Mouse (Mus musculus) E14TG2a.4 (cell line): ENCODE results near the gene Stat5b.

Experiments used
- H3K27me3 ChIP-seq: 2 replicates; pipeline ENCODE4 v1.6.1; 2014; ENCODE audit warnings: low read length, control low read depth; ENCODE audit not compliant: insufficient read depth
- H3K36me3 ChIP-seq: 2 replicates; pipeline ENCODE4 v1.6.1; 2014; ENCODE audit warnings: low read length, control low read depth; ENCODE audit not compliant: insufficient read depth
- H3K4me1 ChIP-seq: replicated peaks from 2 replicates; pipeline ENCODE4 v1.6.1; 2014; ENCODE audit warnings: low read depth, low read length, control low read depth
- H3K4me3 ChIP-seq: replicated peaks from 2 replicates; pipeline ENCODE4 v1.5.1; 2014; ENCODE audit warnings: mild to moderate bottlenecking, low read length
- H3K9me3 ChIP-seq: 2 replicates; pipeline ENCODE4 v1.6.1; 2014; ENCODE audit warnings: low read length, control low read depth
- CTCF ChIP-seq: conservative IDR thresholded peaks from 2 replicates; pipeline ENCODE4 v1.5.1; 2014; ENCODE audit warnings: low read length
- NANOG ChIP-seq: IDR thresholded peaks from 2 replicates; pipeline ENCODE4 v1.6.1; 2014; ENCODE audit warnings: borderline replicate concordance, low read length, mixed read lengths
- POU5F1 ChIP-seq: IDR thresholded peaks from 2 replicates; pipeline ENCODE4 v1.6.1; 2014; ENCODE audit warnings: low read length, borderline replicate concordance

Gene Stat5b

GRCm38 (mm10) chr11:100860198-100861048 is 9.9 kb upstream of the Stat5b start:
- peak overlapping the region; percentile 77 for H3K4me3 ChIP-seq
- H3K27me3 ChIP-seq = peaks cover 80% of the 10 kb centered on the region
- no peaks in the 10 kb centered on the region for H3K36me3 ChIP-seq
- no peaks in the 10 kb centered on the region for H3K9me3 ChIP-seq
- H3K4me1 ChIP-seq = peaks cover 40% of the 10 kb centered on the region
- no peak for TF ChIP-seq POU5F1
- TF ChIP-seq CTCF = no peak
- no peak for TF ChIP-seq NANOG

DNA sequence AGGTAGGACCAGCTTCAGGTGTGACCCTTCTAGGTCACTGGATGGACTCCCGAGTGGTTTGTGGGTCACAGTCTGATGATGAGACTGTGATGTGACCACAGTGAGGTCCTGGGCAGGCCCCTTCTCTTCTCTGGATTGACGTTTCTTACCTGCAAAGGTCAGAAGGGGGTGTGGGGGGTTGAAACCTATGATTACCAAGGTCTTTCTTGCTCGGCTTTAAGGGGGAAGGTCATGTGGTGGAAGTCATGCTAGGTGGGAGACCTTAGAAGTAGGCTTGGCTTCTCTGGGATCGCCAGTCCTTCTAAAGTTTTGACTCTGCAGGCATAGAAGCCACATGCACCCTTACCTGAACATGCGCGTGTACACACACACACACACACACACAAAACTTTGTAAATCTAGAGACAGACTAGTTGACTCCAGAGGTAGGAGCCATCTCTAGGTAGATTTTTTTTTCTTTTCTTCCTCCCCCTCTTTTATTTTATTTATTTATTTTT is 9.1 kb upstream of the Stat5b start:
- Histone ChIP-seq H3K4me1 (peaks cover 48% of the 10 kb centered on the region), H3K27me3 (peaks cover 80% of the 10 kb centered on the region), H3K9me3 (no peaks in the 10 kb centered on the region), H3K4me3 (peak overlapping the region; percentile 29; the same call in 1 of the 2 replicates), H3K36me3 (no peaks in the 10 kb centered on the region)
- TF ChIP-seq POU5F1 (no peak), NANOG (no peak), CTCF (no peak)

GRCm38 (mm10) chr11:100858935-100859578 is 8.5 kb upstream of the Stat5b start, which contains the start of gene Stat5a:
TSS of gene Stat5a (plus strand) at chr11:100859351.
- Histone ChIP-seq H3K27me3 (peaks cover 78% of the 10 kb centered on the region), H3K9me3 (no peaks in the 10 kb centered on the region), H3K4me1 (peaks cover 54% of the 10 kb centered on the region), H3K36me3 (no peaks in the 10 kb centered on the region), H3K4me3 (peak within 1 kb of the TSS; percentile 77)
- no peak for TF ChIP-seq CTCF

GRCm38 (mm10) chr11:100857960-100858359 is 7.4 kb upstream of the Stat5b start:
- no peak for TF ChIP-seq CTCF
- TF ChIP-seq NANOG = no peak
- no peak for TF ChIP-seq POU5F1
- Histone ChIP-seq H3K36me3 (no peaks in the 10 kb centered on the region), H3K4me3 (no peak overlapping the region), H3K27me3 (peaks cover 82% of the 10 kb centered on the region), H3K4me1 (peaks cover 55% of the 10 kb centered on the region), H3K9me3 (no peaks in the 10 kb centered on the region)

DNA sequence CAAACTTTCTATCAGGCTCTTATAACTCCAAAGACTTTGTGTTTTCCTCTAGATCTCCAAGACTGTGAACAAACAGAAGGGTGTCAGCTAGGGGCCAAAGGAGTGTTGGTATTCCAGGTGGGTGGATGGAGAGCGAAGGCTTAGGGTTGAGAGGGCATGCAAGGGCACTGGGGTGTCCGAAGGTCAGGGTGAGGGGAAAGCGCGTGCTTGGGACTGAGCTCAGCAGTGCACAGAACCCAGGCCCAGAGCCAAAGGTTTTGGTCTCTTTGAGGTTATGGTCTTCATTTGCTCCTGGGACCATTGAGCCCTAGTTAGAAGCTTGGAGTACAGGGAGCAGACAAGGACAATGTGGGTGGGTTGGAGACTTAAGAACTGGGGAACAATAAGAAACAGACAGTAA is 4.7 kb upstream of the Stat5b start:
- H3K36me3 ChIP-seq = no peaks in the 10 kb centered on the region
- TF ChIP-seq NANOG = no peak
- no peak for TF ChIP-seq POU5F1
- no peak for TF ChIP-seq CTCF
- H3K4me3 ChIP-seq = no peak overlapping the region
- no peaks in the 10 kb centered on the region for H3K9me3 ChIP-seq
- H3K27me3 ChIP-seq = peaks cover 77% of the 10 kb centered on the region
- peaks cover 44% of the 10 kb centered on the region for H3K4me1 ChIP-seq

- TF ChIP-seq CTCF (no peak), NANOG (no peak), POU5F1 (no peak)
- H3K27me3 ChIP-seq = peaks cover 81% of the 10 kb centered on the region
- H3K4me3 ChIP-seq = no peak overlapping the region
- no peaks in the 10 kb centered on the region for H3K36me3 ChIP-seq
- no peaks in the 10 kb centered on the region for H3K9me3 ChIP-seq
- peaks cover 42% of the 10 kb centered on the region for H3K4me1 ChIP-seq
Observed at GRCm38 (mm10) chr11:100854268-100854667, 3.7 kb upstream of the Stat5b start.

DNA sequence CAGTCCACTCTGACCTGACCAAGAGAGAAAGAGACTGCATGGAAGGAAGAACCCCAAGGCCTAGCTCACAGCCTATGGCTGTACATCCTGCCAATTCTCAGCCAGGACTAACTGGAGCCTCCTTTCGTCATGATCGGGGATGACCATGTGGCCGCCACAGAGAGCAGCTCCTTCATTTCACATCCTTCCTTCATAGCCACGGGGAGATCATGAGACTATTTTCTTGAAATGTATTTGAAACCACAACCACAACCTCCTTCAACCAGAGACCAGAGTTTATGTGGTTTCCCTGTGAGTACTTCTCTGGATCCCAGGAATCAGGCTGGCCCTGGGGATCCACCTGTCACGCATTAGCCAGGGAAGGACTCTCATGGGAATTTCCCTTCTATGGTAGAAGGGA is 2.5 kb upstream of the Stat5b start:
- no peaks in the 10 kb centered on the region for H3K36me3 ChIP-seq
- TF ChIP-seq CTCF (no peak), NANOG (no peak), POU5F1 (no peak)

DNA sequence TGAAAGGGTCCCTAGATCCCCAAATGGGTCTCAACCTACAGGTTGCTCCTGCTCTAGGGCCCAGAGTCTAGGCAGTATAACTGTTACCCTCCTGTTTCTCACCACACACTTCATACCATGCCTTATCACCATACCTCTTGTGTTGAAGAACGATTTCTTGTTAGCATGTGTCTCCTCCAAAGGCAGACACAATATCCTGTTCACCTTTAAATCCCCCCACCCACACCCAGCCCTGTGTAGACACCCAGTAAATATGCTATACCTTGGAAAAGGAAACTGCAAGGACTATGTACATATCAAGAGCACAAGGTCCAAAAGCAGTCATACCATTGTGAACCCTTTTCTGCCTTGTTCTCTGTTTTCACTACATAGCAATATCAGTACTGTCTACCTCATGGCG is 1.6 kb upstream of the Stat5b start:
- Histone ChIP-seq H3K9me3 (no peaks in the 10 kb centered on the region), H3K4me1 (peaks cover 32% of the 10 kb centered on the region), H3K4me3 (no peak overlapping the region), H3K36me3 (no peaks in the 10 kb centered on the region), H3K27me3 (peaks cover 84% of the 10 kb centered on the region)
- no peak for TF ChIP-seq POU5F1
- no peak for TF ChIP-seq CTCF
- no peak for TF ChIP-seq NANOG

More for the DNA sequence above, 2.5 kb upstream of the Stat5b start:
- H3K4me3 ChIP-seq = no peak overlapping the region
- H3K27me3 ChIP-seq = peaks cover 83% of the 10 kb centered on the region
- no peaks in the 10 kb centered on the region for H3K9me3 ChIP-seq
- peaks cover 32% of the 10 kb centered on the region for H3K4me1 ChIP-seq
